Mouse (Mus musculus) E14TG2a.4 (cell line): ENCODE measurements around the gene Med15.
"Not testable (repeated sequence)": the region's sequence is repeated elsewhere in the genome, so short reads cannot be mapped to it uniquely, and the experiment has no call there.

Experiments
- H3K27me3 ChIP-seq: 2 replicates; pipeline ENCODE4 v1.6.1; 2014; ENCODE audit warnings: low read length, control low read depth; ENCODE audit not compliant: insufficient read depth
- H3K36me3 ChIP-seq: 2 replicates; pipeline ENCODE4 v1.6.1; 2014; ENCODE audit warnings: low read length, control low read depth; ENCODE audit not compliant: insufficient read depth
- H3K4me1 ChIP-seq: replicated peaks from 2 replicates; pipeline ENCODE4 v1.6.1; 2014; ENCODE audit warnings: low read depth, low read length, control low read depth
- H3K4me3 ChIP-seq: replicated peaks from 2 replicates; pipeline ENCODE4 v1.5.1; 2014; ENCODE audit warnings: mild to moderate bottlenecking, low read length
- H3K9me3 ChIP-seq: 2 replicates; pipeline ENCODE4 v1.6.1; 2014; ENCODE audit warnings: low read length, control low read depth
- CTCF ChIP-seq: conservative IDR thresholded peaks from 2 replicates; pipeline ENCODE4 v1.5.1; 2014; ENCODE audit warnings: low read length
- NANOG ChIP-seq: IDR thresholded peaks from 2 replicates; pipeline ENCODE4 v1.6.1; 2014; ENCODE audit warnings: borderline replicate concordance, low read length, mixed read lengths
- POU5F1 ChIP-seq: IDR thresholded peaks from 2 replicates; pipeline ENCODE4 v1.6.1; 2014; ENCODE audit warnings: low read length, borderline replicate concordance

Gene Med15

GRCm38 (mm10) chr16:17742810-17743209 is 10.1 kb upstream of the Med15 start:
- Histone ChIP-seq H3K27me3 (peaks cover 28% of the 10 kb centered on the region), H3K4me1 (no peaks in the 10 kb centered on the region), H3K9me3 (peaks cover 8% of the 10 kb centered on the region; the same call in 1 of the 2 replicates), H3K36me3 (no peaks in the 10 kb centered on the region), H3K4me3 (no peak overlapping the region)
- TF ChIP-seq POU5F1, result no peak
- TF ChIP-seq CTCF, result no peak
- no peak for TF ChIP-seq NANOG

- peaks cover 1% of the 10 kb centered on the region; the same call in 1 of the 2 replicates for H3K9me3 ChIP-seq
- no peaks in the 10 kb centered on the region for H3K36me3 ChIP-seq
- no peak overlapping the region for H3K4me3 ChIP-seq
- no peaks in the 10 kb centered on the region for H3K4me1 ChIP-seq
- H3K27me3 ChIP-seq, result peaks cover 39% of the 10 kb centered on the region
- no peak for TF ChIP-seq CTCF
- no peak for TF ChIP-seq POU5F1
- TF ChIP-seq NANOG, result no peak
These were observed 7.4 kb upstream of the Med15 start for GRCm38 (mm10) chr16:17740080-17740479.

- Histone ChIP-seq H3K36me3 (no peaks in the 10 kb centered on the region), H3K9me3 (no peaks in the 10 kb centered on the region), H3K27me3 (peaks cover 56% of the 10 kb centered on the region), H3K4me1 (no peaks in the 10 kb centered on the region; the same call in 1 of the 2 replicates), H3K4me3 (no peak overlapping the region)
- TF ChIP-seq CTCF, result no peak; the same call in 1 of the 2 replicates
- TF ChIP-seq NANOG, result no peak
- TF ChIP-seq POU5F1, result no peak
These were observed 3.5 kb upstream of the Med15 start for GRCm38 (mm10) chr16:17736156-17736555.

- not testable (repeated sequence) for H3K9me3 ChIP-seq, H3K4me1 ChIP-seq, H3K36me3 ChIP-seq, H3K4me3 ChIP-seq
- peaks cover 49% of the 10 kb centered on the region for H3K27me3 ChIP-seq
These were observed 2.2 kb upstream of the Med15 start for GRCm38 (mm10) chr16:17734872-17735271.

- Histone ChIP-seq H3K27me3 (peaks cover 40% of the 10 kb centered on the region), H3K36me3 (no peaks in the 10 kb centered on the region), H3K9me3 (no peaks in the 10 kb centered on the region), H3K4me1 (no peaks in the 10 kb centered on the region; the same call in 1 of the 2 replicates), H3K4me3 (peak overlapping the region; percentile 66)
- TF ChIP-seq CTCF (no peak), POU5F1 (no peak), NANOG (no peak)
These were observed 955 bp upstream of the Med15 start for GRCm38 (mm10) chr16:17733646-17734045.

GRCm38 (mm10) chr16:17732431-17732830 is 260 bp downstream of the Med15 start:
- Histone ChIP-seq H3K36me3 (no peaks in the 10 kb centered on the region), H3K4me1 (peaks cover 4% of the 10 kb centered on the region; the same call in 1 of the 2 replicates), H3K9me3 (no peaks in the 10 kb centered on the region), H3K4me3 (no peak overlapping the region), H3K27me3 (peaks cover 35% of the 10 kb centered on the region)
- no peak for TF ChIP-seq CTCF
- no peak for TF ChIP-seq NANOG
- no peak for TF ChIP-seq POU5F1

- Histone ChIP-seq H3K36me3 (no peaks in the 10 kb centered on the region), H3K4me3 (no peak overlapping the region), H3K27me3 (peaks cover 33% of the 10 kb centered on the region), H3K9me3 (no peaks in the 10 kb centered on the region), H3K4me1 (peaks cover 4% of the 10 kb centered on the region; the same call in 1 of the 2 replicates)
- no peak for TF ChIP-seq CTCF
These were observed 670 bp downstream of the Med15 start for GRCm38 (mm10) chr16:17732021-17732420.

GRCm38 (mm10) chr16:17729974-17730373 is 2.7 kb downstream of the Med15 start:
- Histone ChIP-seq H3K27me3 (peaks cover 20% of the 10 kb centered on the region), H3K4me3 (no peak overlapping the region), H3K36me3 (no peaks in the 10 kb centered on the region)

GRCm38 (mm10) chr16:17727179-17727861 is 5.4 kb downstream of the Med15 start:
- H3K4me1 ChIP-seq, result peaks cover 4% of the 10 kb centered on the region
- no peaks in the 10 kb centered on the region for H3K36me3 ChIP-seq
- TF ChIP-seq CTCF, result peak; percentile 26
- no peak for TF ChIP-seq NANOG
- 0 out of 2 replicates have a peak, but pooled peaks cover under 1% of the 10 kb centered on the region for H3K27me3 ChIP-seq
- H3K9me3 ChIP-seq, result no peaks in the 10 kb centered on the region
- H3K4me3 ChIP-seq, result no peak overlapping the region

More at GRCm38 (mm10) chr16:17729974-17730373, 2.7 kb downstream of the Med15 start:
- Histone ChIP-seq H3K9me3 (no peaks in the 10 kb centered on the region), H3K4me1 (peaks cover 4% of the 10 kb centered on the region; the same call in 1 of the 2 replicates)
- TF ChIP-seq POU5F1, result no peak
- peak; percentile 46 for TF ChIP-seq CTCF
- no peak for TF ChIP-seq NANOG
